Mouse (Mus musculus) MEL (cell line): ENCODE data around the gene Dis3l. TPM values are rescaled to one million over a fixed set of nuclear protein-coding genes. Genes with fewer than 3 reads are reported as not detected.

Experiments
- DNase-seq: peaks from one replicate; pipeline ENCODE4 v3.0.0; 2011; ENCODE audit warnings: low read depth, low spot score
- H3K27ac ChIP-seq: 2 replicates; pipeline ENCODE4 v1.5.1; 2012; ENCODE audit warnings: low read depth, mild to moderate bottlenecking, control low read depth, low read length, moderate library complexity; ENCODE audit not compliant: control insufficient read depth
- H3K27me3 ChIP-seq, 2 experiments: fragments of 150-350 bp in 1 of 2; sonication (generic) in 1 of 2; 2 replicates each; pipeline ENCODE4 v1.6.1; 2012; ENCODE audit warnings: low read length in 2 of 2, mild to moderate bottlenecking in 2 of 2, improper control_type of control experiment in 1 of 2, moderate library complexity in 1 of 2; ENCODE audit not compliant: insufficient read depth in 2 of 2, control insufficient read depth in 1 of 2
- H3K36me3 ChIP-seq, 2 experiments: 2 replicates each; pipeline ENCODE4 v1.6.1; 2012 to 2014; ENCODE audit warnings: low read length in 2 of 2, improper control_type of control experiment in 1 of 2, inconsistent platforms in 1 of 2, mild to moderate bottlenecking in 1 of 2; ENCODE audit not compliant: insufficient read depth in 2 of 2, control insufficient read depth in 1 of 2
- H3K4me1 ChIP-seq, 2 experiments: fragments of 150-350 bp in 1 of 2; sonication (generic) in 1 of 2; 2 replicates each; pipeline ENCODE4 v1.6.1; 2012; ENCODE audit warnings: low read length in 2 of 2, improper control_type of control experiment in 1 of 2, mild to moderate bottlenecking in 1 of 2; ENCODE audit not compliant: insufficient read depth in 2 of 2, control insufficient read depth in 1 of 2
- H3K4me3 ChIP-seq, 2 experiments: fragments of 150-350 bp in 1 of 2; sonication (generic) in 1 of 2; 2 replicates each; pipeline ENCODE4 v1.5.1; 2012; ENCODE audit warnings: low read depth in 2 of 2, low read length in 2 of 2, mild to moderate bottlenecking in 2 of 2, moderate library complexity in 2 of 2, control low read depth in 1 of 2, improper control_type of control experiment in 1 of 2; ENCODE audit not compliant: control insufficient read depth in 1 of 2, insufficient read depth in 1 of 2
- H3K79me2 ChIP-seq: 2 replicates; pipeline ENCODE4 v1.6.1; 2012; ENCODE audit warnings: mild to moderate bottlenecking, low read length, moderate library complexity; ENCODE audit not compliant: control insufficient read depth, poor library complexity, insufficient read depth
- H3K9ac ChIP-seq: 2 replicates; pipeline ENCODE4 v1.6.1; 2012; ENCODE audit warnings: low read depth, mild to moderate bottlenecking, control low read depth, low read length, moderate library complexity; ENCODE audit not compliant: control insufficient read depth, poor library complexity, severe bottlenecking
- H3K9me3 ChIP-seq: fragments of 150-350 bp; sonication (generic); replicated peaks from 2 replicates; pipeline ENCODE4 v1.6.1; 2012; ENCODE audit warnings: mild to moderate bottlenecking, low read length, improper control_type of control experiment, moderate library complexity; ENCODE audit not compliant: insufficient read depth
- BHLHE40 ChIP-seq: IDR thresholded peaks from 2 replicates; pipeline ENCODE4 v1.6.1; 2012; ENCODE audit warnings: low read depth, mild to moderate bottlenecking, inconsistent platforms, low read length, improper control_type of control experiment, borderline replicate concordance
- CTCF ChIP-seq, 3 experiments: IDR thresholded peaks in 2 of 3; conservative IDR thresholded peaks in 1 of 3; 2 replicates each; pipeline ENCODE4 v1.5.1; 2011 to 2012; ENCODE audit warnings: low read length in 3 of 3, low read depth in 2 of 3, mild to moderate bottlenecking in 2 of 3, improper control_type of control experiment in 1 of 3, inconsistent platforms in 1 of 3, mixed read lengths in 1 of 3, moderate library complexity in 1 of 3; ENCODE audit not compliant: control insufficient read depth in 1 of 3, insufficient read depth in 1 of 3, poor library complexity in 1 of 3, severe bottlenecking in 1 of 3
- E2F4 ChIP-seq: IDR thresholded peaks from 2 replicates; pipeline ENCODE4 v1.6.1; 2011; ENCODE audit warnings: low read depth, low read length, improper control_type of control experiment, borderline replicate concordance
- ELF1 ChIP-seq: IDR thresholded peaks from 2 replicates; pipeline ENCODE4 v1.6.1; 2014; ENCODE audit warnings: low read depth, mild to moderate bottlenecking, inconsistent platforms, low read length, improper control_type of control experiment, moderate library complexity
- ETS1 ChIP-seq: IDR thresholded peaks from 2 replicates; pipeline ENCODE4 v1.6.1; 2012; ENCODE audit warnings: low read depth, mild to moderate bottlenecking, inconsistent platforms, low read length, improper control_type of control experiment, moderate library complexity
- HCFC1 ChIP-seq: IDR thresholded peaks from 2 replicates; pipeline ENCODE4 v1.6.1; 2012; ENCODE audit warnings: low read depth, mild to moderate bottlenecking, inconsistent platforms, low read length, improper control_type of control experiment, moderate library complexity
- JUND ChIP-seq: IDR thresholded peaks from 2 replicates; pipeline ENCODE4 v1.6.1; 2011; ENCODE audit warnings: low read depth, mild to moderate bottlenecking, improper control_type of control experiment, low read length
- MAX ChIP-seq: IDR thresholded peaks from 2 replicates; pipeline ENCODE4 v1.6.1; 2011; ENCODE audit warnings: low read length, improper control_type of control experiment
- MAZ ChIP-seq: IDR thresholded peaks from 2 replicates; pipeline ENCODE4 v1.6.1; 2012; ENCODE audit warnings: low read depth, mild to moderate bottlenecking, inconsistent platforms, low read length, improper control_type of control experiment
- MYB ChIP-seq: IDR thresholded peaks from 2 replicates; pipeline ENCODE4 v1.6.1; 2011; ENCODE audit warnings: mild to moderate bottlenecking, low read depth, low read length, improper control_type of control experiment
- NELFE ChIP-seq: IDR thresholded peaks from 2 replicates; pipeline ENCODE4 v1.6.1; 2011; ENCODE audit warnings: low read depth, low read length, improper control_type of control experiment
- NRF1 ChIP-seq: IDR thresholded peaks from 2 replicates; pipeline ENCODE4 v1.6.1; 2014; ENCODE audit warnings: low read depth, mild to moderate bottlenecking, inconsistent platforms, low read length, improper control_type of control experiment, moderate library complexity; ENCODE audit not compliant: poor library complexity, insufficient read depth, severe bottlenecking
- POLR2A ChIP-seq, 2 experiments: IDR thresholded peaks; 2 replicates each; pipeline ENCODE4 v1.6.1; 2011 to 2012; ENCODE audit warnings: low read length in 2 of 2, mild to moderate bottlenecking in 2 of 2, control low read depth in 1 of 2, improper control_type of control experiment in 1 of 2, low read depth in 1 of 2, moderate library complexity in 1 of 2; ENCODE audit not compliant: control insufficient read depth in 1 of 2, insufficient read depth in 1 of 2, poor library complexity in 1 of 2
- POLR2AphosphoS2 ChIP-seq: IDR thresholded peaks from 2 replicates; pipeline ENCODE4 v1.6.1; 2011; ENCODE audit warnings: low read length, improper control_type of control experiment
- SMC3 ChIP-seq: IDR thresholded peaks from 2 replicates; pipeline ENCODE4 v1.6.1; 2011; ENCODE audit warnings: low read depth, low read length, improper control_type of control experiment
- TBP ChIP-seq: IDR thresholded peaks from 2 replicates; pipeline ENCODE4 v1.8.0; 2011; ENCODE audit warnings: low read depth, low read length, improper control_type of control experiment
- TCF12 ChIP-seq: IDR thresholded peaks from 2 replicates; pipeline ENCODE4 v1.6.1; 2014; ENCODE audit warnings: low read depth, mild to moderate bottlenecking, inconsistent platforms, low read length, improper control_type of control experiment, moderate library complexity
- USF1 ChIP-seq: IDR thresholded peaks from 2 replicates; pipeline ENCODE4 v1.6.1; 2014; ENCODE audit warnings: low read depth, mild to moderate bottlenecking, inconsistent platforms, low read length, improper control_type of control experiment, moderate library complexity
- ZC3H11A ChIP-seq: IDR thresholded peaks from 2 replicates; pipeline ENCODE4 v1.6.1; 2012; ENCODE audit warnings: low read depth, mild to moderate bottlenecking, inconsistent platforms, low read length, improper control_type of control experiment
- ZKSCAN1 ChIP-seq: IDR thresholded peaks from 2 replicates; pipeline ENCODE4 v1.6.1; 2012; ENCODE audit warnings: low read depth, mild to moderate bottlenecking, inconsistent platforms, low read length, improper control_type of control experiment, moderate library complexity
- ZMIZ1 ChIP-seq: IDR thresholded peaks from 2 replicates; pipeline ENCODE4 v1.6.1; 2012; ENCODE audit warnings: low read depth, mild to moderate bottlenecking, inconsistent platforms, low read length, improper control_type of control experiment, moderate library complexity
- ZNF384 ChIP-seq: IDR thresholded peaks from 2 replicates; pipeline ENCODE4 v1.6.1; 2012; ENCODE audit warnings: low read depth, mild to moderate bottlenecking, inconsistent platforms, low read length, improper control_type of control experiment
- polyA plus RNA-seq, 2 experiments: library from polyadenylated mRNA; stranded (reverse) in 1 of 2; unstranded in 1 of 2; fragments of >175 nt in 1 of 2; fragments of >200 nt in 1 of 2; gene quantifications; 2 replicates each; pipeline versions ENCODE4 v1.2.1 to v1.2.4; 2012; ENCODE audit warnings: low replicate concordance in 2 of 2, low read depth in 1 of 2; ENCODE audit not compliant: insufficient read length in 2 of 2, insufficient read depth in 1 of 2, missing spikeins in 1 of 2
- total RNA-seq: library from RNA; depleted of rRNA; stranded (reverse); fragments of 300-350 nt; gene quantifications from 2 replicates; pipeline ENCODE4 v1.2.3, GENCODE M21; 2012

Dis3l gene
- total and polyA plus RNA-seq, 3 experiments, result 13.1 to 14.0 TPM; not detected in 1

- Histone ChIP-seq H3K36me3 (no peaks in the 10 kb centered on the region), H3K9me3 (no peaks in the 10 kb centered on the region), H3K9ac (no peak overlapping the region), H3K4me3 (no peak overlapping the region), H3K4me1 (no peaks in the 10 kb centered on the region), H3K79me2 (no peaks in the 10 kb centered on the region), H3K27me3 (peaks cover 0 to 2% of the 10 kb centered on the region in 2 experiments; a peak in 3 of 4 replicates), H3K27ac (no peak overlapping the region)
- TF ChIP-seq MAX, result no peak
- TF ChIP-seq TCF12, result no peak
- TF ChIP-seq TBP, result no peak
- TF ChIP-seq ZMIZ1, result no peak
- TF ChIP-seq SMC3, result no peak
- no peak for TF ChIP-seq CTCF (IDR thresholded peaks at IDR 0.05 in 2 of 3, conservative IDR thresholded peaks at IDR 0.05 in 1 of 3; ENCODE audit: control insufficient read depth in 1 of 3, insufficient read depth in 1 of 3, low read depth in 2 of 3, low read length in 3 of 3, poor library complexity in 1 of 3, severe bottlenecking in 1 of 3)
- no peak for TF ChIP-seq POLR2A (IDR thresholded peaks at IDR 0.05; ENCODE audit: control insufficient read depth in 1 of 2, insufficient read depth in 1 of 2, low read depth in 1 of 2, low read length in 2 of 2, poor library complexity in 1 of 2)
- TF ChIP-seq E2F4, result no peak
- no peak for TF ChIP-seq ZKSCAN1
- TF ChIP-seq ZNF384, result no peak
- TF ChIP-seq MYB, result no peak
- TF ChIP-seq ELF1, result no peak
- no peak for TF ChIP-seq BHLHE40
- no peak for TF ChIP-seq ZC3H11A
- TF ChIP-seq POLR2AphosphoS2, result no peak
- TF ChIP-seq USF1, result no peak
- no peak for TF ChIP-seq NELFE
- no peak for TF ChIP-seq ETS1
- TF ChIP-seq, all 39 proteins: peak for 0
- DNase-seq, result no peak
Observed at GRCm38 (mm10) chr9:64371305-64371819, 30.3 kb upstream of the Dis3l start.

GRCm38 (mm10) chr9:64369871-64370270 is 28.8 kb upstream of the Dis3l start:
- no peaks in the 10 kb centered on the region; a peak in 1 of 4 replicates for H3K36me3 ChIP-seq
- H3K9me3 ChIP-seq, result no peaks in the 10 kb centered on the region
- H3K27ac ChIP-seq, result no peak overlapping the region
- H3K79me2 ChIP-seq, result no peaks in the 10 kb centered on the region
- H3K27me3 ChIP-seq, result no peaks in the 10 kb centered on the region; a peak in 3 of 4 replicates
- no peak for DNase-seq
- no peak overlapping the region for H3K9ac ChIP-seq
- TF ChIP-seq JUND (no peak), MAZ (no peak), ETS1 (no peak), POLR2A (IDR thresholded peaks at IDR 0.05; ENCODE audit: control insufficient read depth in 1 of 2, insufficient read depth in 1 of 2, low read depth in 1 of 2, low read length in 2 of 2, poor library complexity in 1 of 2) (no peak), ZC3H11A (no peak), HCFC1 (no peak), NRF1 (no peak), TBP (no peak)
- TF ChIP-seq, all 39 proteins: peak for 0
- Histone ChIP-seq H3K4me3 (no peak overlapping the region), H3K4me1 (peaks cover 0 to 3% of the 10 kb centered on the region in 2 experiments; a peak in 1 of 4 replicates)
